Mouse (Mus musculus) c-Kit-positive CD71-positive TER-119-negative erythroid progenitor cells, embryonic 14.5 days (primary cell): ENCODE results near the gene Cdk4.

Source experiments
- DNase-seq: peaks from one replicate; pipeline ENCODE4 v3.0.0-alpha.2; 2013; ENCODE audit warnings: low read depth

Cdk4 gene

DNA sequence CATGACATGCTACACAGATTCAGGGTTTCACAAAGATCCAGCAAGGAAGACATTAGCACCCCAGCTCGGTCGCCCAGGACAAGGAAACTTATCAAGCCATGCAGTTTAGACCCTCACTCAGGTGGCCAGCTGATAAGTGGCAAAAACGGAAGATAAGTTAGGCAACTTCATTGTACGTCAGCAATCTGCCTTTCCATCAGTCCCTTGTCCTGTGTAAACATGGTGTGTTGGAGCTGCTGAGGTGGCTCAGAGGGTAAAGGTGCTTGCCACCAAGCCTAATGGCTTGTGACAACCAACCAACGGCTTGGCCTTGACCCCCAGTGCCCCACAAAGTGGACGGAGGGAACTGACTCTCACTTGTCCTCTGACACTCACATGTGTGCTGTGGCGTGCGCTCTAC is 37.1 kb downstream of the Cdk4 start:
- DNase-seq, result no peak

DNA sequence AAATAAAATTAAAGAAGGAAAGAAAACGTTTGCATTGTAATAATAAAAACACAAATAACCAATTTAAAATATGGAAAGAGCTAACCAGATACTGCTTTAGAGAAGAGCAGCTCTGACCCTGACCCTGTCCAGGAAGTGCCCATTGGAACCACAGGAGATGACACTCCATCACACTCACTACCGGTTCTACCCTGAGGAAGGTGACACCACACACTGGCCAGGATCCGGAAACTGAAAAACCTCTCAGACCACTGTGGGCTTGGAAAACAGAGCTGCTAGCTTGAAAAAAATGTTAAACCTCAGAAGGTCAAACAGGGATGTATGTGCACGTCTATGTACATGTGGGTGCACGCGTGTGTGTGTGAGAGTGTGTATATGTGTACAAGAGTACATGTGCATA is 37.8 kb downstream of the Cdk4 start:
- DNase-seq, result no peak

DNA sequence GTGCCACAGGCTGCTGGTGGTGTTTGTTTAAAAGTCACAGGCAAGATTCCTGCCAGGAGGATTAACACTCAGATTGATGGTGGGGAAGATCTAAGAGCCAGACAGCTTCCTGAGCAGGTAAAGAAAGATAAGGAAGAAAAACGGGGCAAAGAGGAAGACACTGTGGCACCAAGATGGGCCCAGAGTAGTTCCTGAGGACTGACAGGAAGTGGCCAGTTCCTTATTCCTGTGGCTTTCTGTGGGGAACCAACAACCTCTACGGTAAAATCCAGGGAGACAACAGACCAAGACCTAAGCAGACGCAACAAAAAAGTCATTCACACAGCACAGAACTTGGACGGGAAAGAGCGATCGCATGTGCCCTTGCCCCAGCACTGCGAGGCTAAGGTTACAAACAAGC is 40.3 kb downstream of the Cdk4 start:
- no peak for DNase-seq

DNA sequence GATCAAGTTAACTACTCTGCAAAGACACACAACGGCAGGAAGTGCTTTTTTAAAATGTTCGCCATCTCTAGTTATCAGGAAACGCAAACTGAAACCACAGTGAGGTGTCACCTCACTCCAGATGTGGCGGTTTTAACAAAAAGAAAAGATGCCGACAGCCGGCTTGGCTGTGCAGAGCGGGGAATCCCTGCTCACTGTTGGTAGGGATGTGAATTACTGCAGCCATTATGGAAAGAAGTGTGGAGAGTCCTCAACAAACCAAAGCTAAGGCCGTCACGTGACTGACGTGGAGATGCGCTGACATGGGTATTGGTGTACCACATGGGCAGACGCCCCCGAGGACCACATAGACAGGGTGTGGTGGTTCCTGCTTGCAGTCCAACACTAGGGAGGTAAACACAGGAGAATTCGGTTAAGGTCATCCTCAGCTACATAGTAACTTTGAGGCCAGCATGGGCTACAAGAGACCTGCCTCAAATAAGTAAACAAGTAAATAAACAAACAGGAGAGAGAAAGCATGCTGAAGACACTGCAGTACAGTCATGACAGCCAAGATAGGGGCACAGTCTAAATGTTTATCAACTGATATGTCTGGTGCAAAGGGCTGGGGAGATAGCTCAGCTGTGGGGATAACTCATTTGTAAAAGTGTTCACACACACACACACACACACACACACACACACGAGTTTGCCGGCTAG is 44.4 kb downstream of the Cdk4 start:
- DNase-seq, result no peak

DNA sequence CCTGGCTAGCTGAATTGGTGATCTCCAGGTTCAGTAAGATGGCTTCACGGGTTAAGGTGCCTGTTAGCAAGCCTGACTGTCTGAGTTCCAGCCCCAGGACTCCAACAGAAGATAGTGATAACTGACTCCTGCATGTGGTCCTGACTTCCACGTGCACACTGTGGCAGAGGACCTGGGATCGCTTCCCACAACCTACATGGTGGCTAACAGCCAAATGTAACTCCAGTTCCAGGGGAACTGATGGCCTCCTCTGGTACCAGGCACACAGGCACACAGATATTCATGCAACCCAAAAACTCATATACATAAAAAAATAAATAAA is 44.9 kb downstream of the Cdk4 start:
- DNase-seq, result no peak

DNA sequence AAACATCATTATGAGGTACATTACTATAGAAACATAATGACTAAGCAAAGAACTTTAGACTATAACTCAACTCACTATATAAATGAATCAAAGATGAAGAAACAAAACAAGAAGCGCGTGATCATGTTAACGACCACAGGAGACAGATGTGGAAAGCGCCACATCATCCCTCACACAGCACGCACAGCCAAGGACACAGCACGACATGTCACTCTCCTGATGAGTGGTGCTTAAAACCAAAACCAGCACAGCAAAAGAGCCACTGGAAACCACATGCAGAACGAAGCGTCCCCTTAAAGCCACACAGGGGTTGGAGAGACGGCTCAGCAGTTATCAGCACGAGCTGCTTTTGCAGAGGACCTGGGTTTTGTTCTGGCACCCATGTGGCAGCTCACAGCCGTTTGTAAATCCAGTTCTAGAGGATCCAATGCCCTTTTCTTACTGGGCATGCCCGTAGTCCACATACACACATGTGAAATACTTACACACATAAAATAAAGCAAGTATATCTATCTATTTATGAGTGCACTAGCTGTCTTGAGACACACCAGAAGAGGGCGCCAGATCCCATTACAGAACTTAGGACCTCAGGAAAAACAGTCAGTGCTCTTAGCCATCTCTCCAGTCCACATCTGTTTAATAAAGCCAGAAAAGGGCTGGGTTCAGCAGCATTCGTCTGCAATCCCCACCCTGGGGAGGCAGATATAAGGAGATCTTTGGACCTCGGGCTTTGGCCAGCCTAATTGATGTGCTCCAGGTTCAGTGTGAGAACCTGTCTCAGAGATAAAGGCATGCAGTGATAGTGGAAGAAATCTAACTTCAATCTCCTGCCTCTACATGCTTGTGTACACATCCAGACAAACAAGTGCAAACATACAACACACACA is 47.9 kb downstream of the Cdk4 start:
- DNase-seq, result no peak

DNA sequence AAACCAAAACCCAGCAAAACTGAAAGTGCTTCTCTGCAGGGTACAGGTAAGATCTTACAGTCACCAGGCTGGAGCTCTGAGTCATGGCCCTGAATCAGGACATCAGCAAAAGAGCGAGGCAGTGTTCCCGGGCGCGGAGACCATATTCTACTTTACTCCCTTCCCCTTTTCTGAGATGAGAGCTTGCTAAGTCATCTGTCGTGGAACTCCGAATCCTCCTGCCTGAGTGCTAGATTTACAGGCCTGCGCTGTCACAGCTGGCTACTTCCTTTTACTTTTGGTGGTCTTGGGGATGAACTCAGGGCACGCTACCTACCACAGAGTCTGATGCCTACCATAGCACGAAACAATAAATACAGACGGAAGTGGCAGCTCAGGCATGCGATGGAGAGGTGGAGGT is 51.1 kb downstream of the Cdk4 start:
- DNase-seq, result no peak

DNA sequence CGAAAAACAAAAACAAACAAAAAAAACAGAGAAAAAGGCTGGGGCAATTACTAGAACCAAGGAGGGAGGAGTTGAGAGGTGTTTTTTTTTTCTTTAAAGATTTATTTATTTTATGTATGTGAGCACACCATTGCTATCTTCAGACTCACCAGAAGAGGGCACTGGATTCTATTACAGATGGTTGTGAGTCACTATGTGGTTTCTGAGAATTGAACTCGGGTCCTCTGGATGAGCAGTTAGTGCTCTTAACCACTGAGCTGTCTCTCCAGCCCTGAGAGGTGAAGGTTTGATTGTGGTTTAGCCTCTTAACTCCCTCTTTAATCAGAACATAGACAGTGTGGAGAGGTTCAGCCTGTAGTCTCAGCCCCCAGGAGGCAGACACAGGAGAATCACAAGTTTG is 51.7 kb downstream of the Cdk4 start:
- no peak for DNase-seq
